Mouse (Mus musculus) E14TG2a.4 (cell line): ENCODE measurements around the gene Cux2.

Source experiments
- CTCF ChIP-seq: conservative IDR thresholded peaks from 2 replicates; pipeline ENCODE4 v1.5.1; 2014; ENCODE audit warnings: low read length
- NANOG ChIP-seq: IDR thresholded peaks from 2 replicates; pipeline ENCODE4 v1.6.1; 2014; ENCODE audit warnings: borderline replicate concordance, low read length, mixed read lengths
- POU5F1 ChIP-seq: IDR thresholded peaks from 2 replicates; pipeline ENCODE4 v1.6.1; 2014; ENCODE audit warnings: low read length, borderline replicate concordance

GRCm38 (mm10) chr5:121950175-121950574 is 99.7 kb downstream of the Cux2 start:
- TF ChIP-seq CTCF = no peak
- TF ChIP-seq POU5F1 = no peak
- TF ChIP-seq NANOG = no peak
